Mouse (Mus musculus) MEL (cell line): ENCODE measurements around the gene Ggact.

Experiments used
- CHD1 ChIP-seq: IDR thresholded peaks from 2 replicates; pipeline ENCODE4 v1.6.1; 2012; ENCODE audit warnings: low read depth, mild to moderate bottlenecking, inconsistent platforms, low read length, improper control_type of control experiment
- GATA1 ChIP-seq: IDR thresholded peaks from 2 replicates; pipeline ENCODE4 v1.6.1; 2011; ENCODE audit warnings: low read depth, low read length, improper control_type of control experiment
- MXI1 ChIP-seq: IDR thresholded peaks from 2 replicates; pipeline ENCODE4 v1.6.1; 2011; ENCODE audit warnings: mild to moderate bottlenecking, low read depth, low read length, improper control_type of control experiment
- POLR2A ChIP-seq, 2 experiments: IDR thresholded peaks; 2 replicates each; pipeline ENCODE4 v1.6.1; 2011 to 2012; ENCODE audit warnings: low read length in 2 of 2, mild to moderate bottlenecking in 2 of 2, control low read depth in 1 of 2, improper control_type of control experiment in 1 of 2, low read depth in 1 of 2, moderate library complexity in 1 of 2; ENCODE audit not compliant: control insufficient read depth in 1 of 2, insufficient read depth in 1 of 2, poor library complexity in 1 of 2
- UBTF ChIP-seq: IDR thresholded peaks from 2 replicates; pipeline ENCODE4 v1.6.1; 2012; ENCODE audit warnings: low read depth, mild to moderate bottlenecking, inconsistent platforms, low read length, improper control_type of control experiment, moderate library complexity, borderline replicate concordance; ENCODE audit not compliant: insufficient read depth
- ZNF384 ChIP-seq: IDR thresholded peaks from 2 replicates; pipeline ENCODE4 v1.6.1; 2012; ENCODE audit warnings: low read depth, mild to moderate bottlenecking, inconsistent platforms, low read length, improper control_type of control experiment

DNA sequence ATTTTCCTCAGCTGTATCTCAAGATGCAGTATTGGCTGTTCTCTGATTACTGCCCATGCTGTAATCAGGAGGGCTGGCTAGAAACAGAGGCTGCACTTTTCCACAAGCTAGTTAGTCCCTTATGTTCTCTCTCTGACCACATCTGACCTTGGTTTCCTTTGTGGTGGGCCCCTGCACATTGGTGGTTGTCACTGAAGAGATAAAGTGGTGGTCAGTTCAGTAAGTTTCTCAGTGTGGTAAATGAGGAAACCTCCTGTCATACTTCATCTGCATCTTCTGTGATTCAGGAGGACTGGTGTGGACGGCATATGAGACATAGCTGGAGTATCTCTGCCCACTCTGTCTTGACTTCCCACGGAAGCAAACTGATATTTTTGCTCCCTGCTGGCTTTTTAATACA, 125.4 kb downstream of the Ggact start:
- TF ChIP-seq CHD1 = no peak
- no peak for TF ChIP-seq GATA1
- no peak for TF ChIP-seq POLR2A (IDR thresholded peaks at IDR 0.05; ENCODE audit: control insufficient read depth in 1 of 2, insufficient read depth in 1 of 2, low read depth in 1 of 2, low read length in 2 of 2, poor library complexity in 1 of 2)
- no peak for TF ChIP-seq UBTF
- TF ChIP-seq MXI1 = no peak
- TF ChIP-seq ZNF384 = no peak
